Mouse (Mus musculus): ENCODE data around the gene Ndufb11. TPM values are rescaled to one million over a fixed set of nuclear protein-coding genes. Genes with fewer than 3 reads are reported as not detected.

Ndufb11 gene
- polyA plus RNA-seq (2014; fragmentation: Nextera tagmentation; extraction: Ambion mirVana), result 189 and 200 TPM in 2 replicates

GRCm38 (mm10) chrX:20617176-20617902, at the start of gene Ndufb11, which contains the start of gene Rbm10:
Gene Ndufb11 (minus strand): TSS chrX:20617619.
Gene Rbm10 (plus strand): TSS chrX:20617503.
- H3K36me3 ChIP-seq (ENCODE audit: control insufficient read depth, insufficient read depth, low read length), result no peaks in the 10 kb centered on the region
- H3K4me3 ChIP-seq (ENCODE audit: low read depth, low read length), result peak within 1 kb of the TSS; percentile 53
- no peaks in the 10 kb centered on the region for H3K27me3 ChIP-seq (ENCODE audit: control insufficient read depth, insufficient read depth, low read length)
- 0 out of 2 replicates have a peak, but pooled peaks cover 3% of the 10 kb centered on the region for H3K4me1 ChIP-seq (ENCODE audit: control insufficient read depth, insufficient read depth, low read length)
- H3K27ac ChIP-seq (replicated peaks; ENCODE audit: low read depth, low read length), result peak within 1 kb of the TSS; percentile 58; the same call in 1 of the 2 replicates
- no peaks in the 10 kb centered on the region for H3K9me3 ChIP-seq (ENCODE audit: control insufficient read depth, low read length)
- 12% methylated on average over 47 of the region's 49 CpGs for WGBS
- ATAC-seq (ENCODE audit: insufficient number of reproducible peaks, low FRiP score, low TSS enrichment, low read depth), result peak; percentile 96
- DNase-seq (ENCODE audit: low spot score), result peak; percentile 79
- peak within 1 kb of the TSS; percentile 57 for H3K4me2 ChIP-seq (ENCODE audit: low read depth, severe bottlenecking)
- H3K9ac ChIP-seq (ENCODE audit: low read length), result peak within 1 kb of the TSS; percentile 67

GRCm38 (mm10) chrX:20663444-20663790, 46.0 kb upstream of the Ndufb11 start:
- Histone ChIP-seq H3K9ac (ENCODE audit: low read length) (peak overlapping the region; percentile 70), H3K4me3 (ENCODE audit: low read depth, low read length) (peak overlapping the region; percentile 59), H3K36me3 (ENCODE audit: control insufficient read depth, insufficient read depth, low read length) (peaks cover 2% of the 10 kb centered on the region; the same call in 1 of the 2 replicates), H3K4me2 (ENCODE audit: low read depth, severe bottlenecking) (peak overlapping the region; percentile 50), H3K27ac (replicated peaks; ENCODE audit: low read depth, low read length) (no peak overlapping the region; the same call in 1 of the 2 replicates), H3K27me3 (ENCODE audit: control insufficient read depth, insufficient read depth, low read length) (no peaks in the 10 kb centered on the region), H3K9me3 (ENCODE audit: control insufficient read depth, low read length) (no peaks in the 10 kb centered on the region; the same call in 1 of the 2 replicates), H3K4me1 (ENCODE audit: control insufficient read depth, insufficient read depth, low read length) (no peaks in the 10 kb centered on the region)
- DNase-seq (ENCODE audit: low spot score) (no peak), ATAC-seq (ENCODE audit: insufficient number of reproducible peaks, low FRiP score, low TSS enrichment, low read depth) (no peak)
- WGBS, result 15% methylated on average over 9 of the region's 9 CpGs

GRCm38 (mm10) chrX:20662716-20663443, 45.5 kb upstream of the Ndufb11 start:
- H3K4me1 ChIP-seq (ENCODE audit: control insufficient read depth, insufficient read depth, low read length), result no peaks in the 10 kb centered on the region
- ATAC-seq (ENCODE audit: insufficient number of reproducible peaks, low FRiP score, low TSS enrichment, low read depth), result peak; percentile 82
- H3K4me3 ChIP-seq (ENCODE audit: low read depth, low read length), result peak overlapping the region; percentile 59
- peaks cover under 1% of the 10 kb centered on the region; the same call in 1 of the 2 replicates for H3K36me3 ChIP-seq (ENCODE audit: control insufficient read depth, insufficient read depth, low read length)
- WGBS, result 5% methylated on average over 25 of the region's 28 CpGs
- peak; percentile 81 for DNase-seq (ENCODE audit: low spot score)
- no peaks in the 10 kb centered on the region; the same call in 1 of the 2 replicates for H3K9me3 ChIP-seq (ENCODE audit: control insufficient read depth, low read length)
- H3K27me3 ChIP-seq (ENCODE audit: control insufficient read depth, insufficient read depth, low read length), result no peaks in the 10 kb centered on the region
- peak overlapping the region; percentile 70 for H3K9ac ChIP-seq (ENCODE audit: low read length)
- H3K27ac ChIP-seq (replicated peaks; ENCODE audit: low read depth, low read length), result peak overlapping the region; percentile 47; the same call in 1 of the 2 replicates
- peak overlapping the region; percentile 50 for H3K4me2 ChIP-seq (ENCODE audit: low read depth, severe bottlenecking)

- H3K4me3 ChIP-seq (ENCODE audit: low read depth, low read length), result no peak overlapping the region
- ATAC-seq (ENCODE audit: insufficient number of reproducible peaks, low FRiP score, low TSS enrichment, low read depth) (no peak), DNase-seq (ENCODE audit: low spot score) (no peak)
- no peaks in the 10 kb centered on the region for H3K27me3 ChIP-seq (ENCODE audit: control insufficient read depth, insufficient read depth, low read length)
- no peak overlapping the region for H3K27ac ChIP-seq (replicated peaks; ENCODE audit: low read depth, low read length)
- H3K4me1 ChIP-seq (ENCODE audit: control insufficient read depth, insufficient read depth, low read length), result no peaks in the 10 kb centered on the region
- 30% methylated on average over 5 of the region's 5 CpGs for WGBS
- no peak overlapping the region for H3K9ac ChIP-seq (ENCODE audit: low read length)
- H3K36me3 ChIP-seq (ENCODE audit: control insufficient read depth, insufficient read depth, low read length), result no peaks in the 10 kb centered on the region
- no peak overlapping the region for H3K4me2 ChIP-seq (ENCODE audit: low read depth, severe bottlenecking)
- H3K9me3 ChIP-seq (ENCODE audit: control insufficient read depth, low read length), result no peaks in the 10 kb centered on the region; the same call in 1 of the 2 replicates
Measured at GRCm38 (mm10) chrX:20662317-20662715, 44.9 kb upstream of the Ndufb11 start.

GRCm38 (mm10) chrX:20658891-20659406, 41.5 kb upstream of the Ndufb11 start:
- no peaks in the 10 kb centered on the region for H3K36me3 ChIP-seq (ENCODE audit: control insufficient read depth, insufficient read depth, low read length)
- H3K27ac ChIP-seq (replicated peaks; ENCODE audit: low read depth, low read length), result no peak overlapping the region
- peak overlapping the region; percentile 61 for H3K4me2 ChIP-seq (ENCODE audit: low read depth, severe bottlenecking)
- no peaks in the 10 kb centered on the region for H3K27me3 ChIP-seq (ENCODE audit: control insufficient read depth, insufficient read depth, low read length)
- WGBS, result 20% methylated on average over 24 of the region's 24 CpGs
- H3K9me3 ChIP-seq (ENCODE audit: control insufficient read depth, low read length), result no peaks in the 10 kb centered on the region; the same call in 1 of the 2 replicates
- ATAC-seq (ENCODE audit: insufficient number of reproducible peaks, low FRiP score, low TSS enrichment, low read depth), result no peak
- H3K4me3 ChIP-seq (ENCODE audit: low read depth, low read length), result peak overlapping the region; percentile 45
- no peaks in the 10 kb centered on the region for H3K4me1 ChIP-seq (ENCODE audit: control insufficient read depth, insufficient read depth, low read length)
- DNase-seq (ENCODE audit: low spot score), result peak; percentile 22
- H3K9ac ChIP-seq (ENCODE audit: low read length), result 0 out of 2 replicates have a peak overlapping the region, but pooled peaks have one; percentile 37

- no peak within 1 kb of the TSS; the same call in 1 of the 2 replicates for H3K27ac ChIP-seq (replicated peaks; ENCODE audit: low read depth, low read length)
- ATAC-seq (ENCODE audit: insufficient number of reproducible peaks, low FRiP score, low TSS enrichment, low read depth), result peak; percentile 90
- 13% methylated on average over 27 of the region's 27 CpGs for WGBS
Measured at GRCm38 (mm10) chrX:20658026-20658652, 40.7 kb upstream of the Ndufb11 start, which contains the start of gene Uba1. Gene Uba1 (plus strand): TSS chrX:20658326.

GRCm38 (mm10) chrX:20657593-20657992, 40.2 kb upstream of the Ndufb11 start:
- H3K9ac ChIP-seq (ENCODE audit: low read length), result no peak overlapping the region

More at GRCm38 (mm10) chrX:20658026-20658652, 40.7 kb upstream of the Ndufb11 start, which contains the start of gene Uba1:
- no peaks in the 10 kb centered on the region for H3K4me1 ChIP-seq (ENCODE audit: control insufficient read depth, insufficient read depth, low read length)
- H3K4me3 ChIP-seq (ENCODE audit: low read depth, low read length), result peak within 1 kb of the TSS; percentile 45
- peak; percentile 82 for DNase-seq (ENCODE audit: low spot score)
- no peaks in the 10 kb centered on the region for H3K27me3 ChIP-seq (ENCODE audit: control insufficient read depth, insufficient read depth, low read length)
- peak within 1 kb of the TSS; percentile 61 for H3K4me2 ChIP-seq (ENCODE audit: low read depth, severe bottlenecking)
- no peaks in the 10 kb centered on the region; the same call in 1 of the 2 replicates for H3K9me3 ChIP-seq (ENCODE audit: control insufficient read depth, low read length)
- H3K36me3 ChIP-seq (ENCODE audit: control insufficient read depth, insufficient read depth, low read length), result no peaks in the 10 kb centered on the region
- H3K9ac ChIP-seq (ENCODE audit: low read length), result 0 out of 2 replicates have a peak within 1 kb of the TSS, but pooled peaks have one; percentile 37

More at GRCm38 (mm10) chrX:20657593-20657992, 40.2 kb upstream of the Ndufb11 start:
- Histone ChIP-seq H3K27me3 (ENCODE audit: control insufficient read depth, insufficient read depth, low read length) (no peaks in the 10 kb centered on the region), H3K27ac (replicated peaks; ENCODE audit: low read depth, low read length) (no peak overlapping the region), H3K4me1 (ENCODE audit: control insufficient read depth, insufficient read depth, low read length) (no peaks in the 10 kb centered on the region), H3K9me3 (ENCODE audit: control insufficient read depth, low read length) (no peaks in the 10 kb centered on the region), H3K36me3 (ENCODE audit: control insufficient read depth, insufficient read depth, low read length) (no peaks in the 10 kb centered on the region), H3K4me2 (ENCODE audit: low read depth, severe bottlenecking) (peak overlapping the region; percentile 61), H3K4me3 (ENCODE audit: low read depth, low read length) (peak overlapping the region; percentile 45; the same call in 1 of the 2 replicates)
- WGBS, result 35% methylated on average over 5 of the region's 5 CpGs
- no peak for ATAC-seq (ENCODE audit: insufficient number of reproducible peaks, low FRiP score, low TSS enrichment, low read depth)
- DNase-seq (ENCODE audit: low spot score), result no peak

All from limb, embryonic 11.5 days (tissue).